Mouse (Mus musculus) right cerebral cortex, postnatal 36 days (tissue): ENCODE measurements at regions not wholly inside any gene's neighbourhood (a gene's known extent, or its start where the extent isn't known, plus 50 kb on each side); places are given as distances from the start of the nearest gene placed in this dataset.

Experiments used
- DNase-seq, 2 experiments: peaks; one replicate each; pipeline ENCODE4 v3.0.0; 2022; ENCODE audit warnings: low spot score in 2 of 2, mixed read lengths in 1 of 2

GRCm38 (mm10) chr13:52085110-52085509 lies 238.6 kb downstream of the Gadd45g start:
- DNase-seq: no peak

GRCm38 (mm10) chr13:52088319-52088718 lies 241.8 kb downstream of the Gadd45g start:
- no peak for DNase-seq

GRCm38 (mm10) chr13:52090365-52090764 lies 243.9 kb downstream of the Gadd45g start:
- no peak for DNase-seq

GRCm38 (mm10) chr13:52094785-52095184 lies 248.3 kb downstream of the Gadd45g start:
- no peak for DNase-seq

DNA sequence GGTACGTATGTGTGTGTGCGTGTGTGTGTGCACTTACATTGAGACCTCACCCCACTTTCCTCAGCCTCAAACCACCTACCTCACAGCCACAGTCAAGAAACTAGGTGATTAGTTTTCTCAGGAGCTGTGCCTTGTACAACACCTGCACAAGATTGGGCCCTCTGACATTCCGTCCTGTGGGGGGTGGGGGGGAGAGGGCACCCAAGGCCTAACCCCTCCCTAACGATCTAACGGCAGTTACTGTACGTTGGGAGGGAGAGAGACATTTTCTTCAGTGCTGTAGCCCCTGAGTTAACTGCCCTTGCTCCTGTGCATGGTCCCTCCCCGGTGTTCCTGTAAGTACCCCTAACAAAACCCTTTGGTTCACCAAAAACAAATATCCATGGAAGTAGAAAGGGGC lies 250.0 kb downstream of the Gadd45g start:
- DNase-seq: no peak

DNA sequence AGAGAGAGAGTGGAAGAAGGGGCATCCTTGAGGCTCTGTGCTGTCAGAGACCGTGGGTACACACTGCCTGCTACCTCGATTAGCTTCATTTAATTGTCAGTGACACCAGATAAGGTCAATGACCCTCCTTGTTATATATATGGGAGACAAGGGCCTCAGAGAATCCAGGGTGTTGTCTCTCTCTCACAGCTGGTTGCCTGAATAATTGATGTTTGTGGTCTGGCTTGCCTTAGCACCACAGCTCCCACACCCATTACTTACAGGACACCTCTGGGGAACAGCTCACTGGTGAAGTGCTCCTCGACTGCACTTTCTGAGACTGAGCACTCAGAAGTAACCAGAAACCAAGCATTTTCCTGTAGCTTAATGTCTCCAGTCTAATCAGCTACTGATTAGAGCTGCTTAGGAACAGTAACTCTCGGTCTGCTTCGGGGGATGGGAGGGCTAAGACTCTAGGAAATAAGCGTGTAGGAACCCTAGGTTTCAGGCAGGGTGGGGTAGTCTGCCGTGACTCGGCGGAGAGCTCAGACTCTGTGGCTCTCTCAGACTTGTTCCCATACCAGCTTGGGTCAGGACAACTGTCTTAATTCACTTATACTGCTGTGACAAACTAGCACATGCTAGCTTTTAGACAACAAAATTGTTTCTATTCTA lies 259.6 kb downstream of the Gadd45g start:
- DNase-seq: no peak

- DNase-seq: no peak
These were observed 262.0 kb downstream of the Gadd45g start for GRCm38 (mm10) chr13:52108349-52108921.

GRCm38 (mm10) chr13:52109039-52109759 lies 262.7 kb downstream of the Gadd45g start:
- no peak for DNase-seq

GRCm38 (mm10) chr13:52110750-52111149 lies 264.3 kb downstream of the Gadd45g start:
- DNase-seq: no peak

- peak in 1 of 2 experiments; percentile 18 for DNase-seq
These were observed 267.1 kb downstream of the Gadd45g start for GRCm38 (mm10) chr13:52113549-52113948.

DNA sequence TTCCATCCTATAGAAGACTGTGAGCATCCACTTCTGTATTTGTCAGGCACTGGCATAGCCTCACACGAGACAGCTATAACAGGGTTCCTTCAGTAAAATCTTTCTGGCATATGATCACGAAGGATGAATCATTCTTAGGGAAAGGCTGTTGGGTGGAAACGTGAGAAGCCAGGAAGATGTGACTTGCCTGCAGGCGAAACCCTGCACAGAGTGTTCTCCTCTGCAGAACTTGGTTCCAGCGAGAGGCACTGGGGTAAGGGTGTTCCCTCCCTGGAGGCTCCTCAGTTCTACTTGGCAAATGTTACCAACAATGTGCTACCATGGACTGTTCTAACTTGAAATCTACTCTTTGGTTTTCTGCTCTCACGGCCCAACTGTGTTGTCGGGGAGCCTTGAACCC lies 268.0 kb downstream of the Gadd45g start:
- peak in 1 of 2 experiments; percentile 22 for DNase-seq

DNA sequence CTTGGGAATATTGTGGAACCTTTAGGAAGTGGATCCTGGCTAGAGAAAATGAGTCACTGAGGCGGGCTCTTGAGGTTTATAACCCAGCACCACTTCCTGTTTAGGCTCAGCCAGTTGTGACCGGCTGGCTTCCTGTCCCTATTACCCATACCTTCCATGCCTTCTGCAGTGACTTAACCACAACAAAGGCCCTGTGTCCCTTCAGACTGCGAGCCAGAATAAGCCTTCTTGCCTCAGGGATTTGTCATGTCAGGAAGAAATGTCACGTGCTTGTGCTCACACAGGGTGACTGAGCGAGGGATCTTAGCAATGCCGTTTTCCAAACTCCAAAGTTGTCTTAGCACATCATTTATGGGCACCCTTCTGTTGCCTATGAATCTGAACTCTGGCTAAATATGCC lies 268.5 kb downstream of the Gadd45g start:
- DNase-seq: no peak

- no peak for DNase-seq
These were observed 269.8 kb downstream of the Gadd45g start for GRCm38 (mm10) chr13:52116241-52116640.

GRCm38 (mm10) chr13:52116756-52117155 lies 270.3 kb downstream of the Gadd45g start:
- DNase-seq: no peak

DNA sequence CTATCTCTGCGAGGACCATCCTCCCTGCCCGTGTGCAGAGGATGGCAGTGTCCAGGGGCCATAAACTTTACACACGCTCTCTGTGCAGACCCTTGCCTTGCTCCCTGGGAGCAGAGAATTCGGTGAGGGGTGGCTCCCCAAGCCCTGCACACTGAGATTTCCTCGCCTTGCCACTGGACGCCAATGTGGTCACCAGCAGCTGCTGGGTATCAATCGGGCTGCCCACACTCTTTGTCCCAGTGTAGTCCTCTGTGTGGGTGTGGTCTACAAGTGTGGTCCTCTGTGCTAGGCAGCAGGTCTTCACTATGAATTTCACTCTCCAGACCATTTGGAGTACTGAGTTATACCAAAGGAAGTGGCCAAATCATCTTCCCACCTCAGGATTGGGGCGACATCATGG lies 274.3 kb downstream of the Gadd45g start:
- DNase-seq: no peak

DNA sequence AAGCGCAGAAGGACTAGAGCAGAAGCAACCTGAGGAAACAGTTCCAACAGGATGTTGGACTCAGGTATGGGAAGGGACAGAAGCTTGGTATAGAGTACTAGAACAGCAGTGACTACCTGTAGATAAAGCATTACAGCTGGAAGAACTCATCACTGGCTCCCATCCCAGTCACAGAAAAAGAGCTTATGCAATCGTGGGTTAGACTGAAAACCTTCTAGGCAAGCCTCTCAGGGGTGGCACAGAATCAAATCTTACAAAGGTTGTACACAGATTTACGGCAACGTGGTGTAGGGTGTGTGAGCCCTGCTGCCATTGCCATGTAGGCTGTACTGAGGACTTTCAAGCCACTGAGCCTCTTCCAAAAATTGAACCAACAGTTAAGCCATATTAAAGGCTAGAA lies 278.6 kb downstream of the Gadd45g start:
- no peak for DNase-seq

DNA sequence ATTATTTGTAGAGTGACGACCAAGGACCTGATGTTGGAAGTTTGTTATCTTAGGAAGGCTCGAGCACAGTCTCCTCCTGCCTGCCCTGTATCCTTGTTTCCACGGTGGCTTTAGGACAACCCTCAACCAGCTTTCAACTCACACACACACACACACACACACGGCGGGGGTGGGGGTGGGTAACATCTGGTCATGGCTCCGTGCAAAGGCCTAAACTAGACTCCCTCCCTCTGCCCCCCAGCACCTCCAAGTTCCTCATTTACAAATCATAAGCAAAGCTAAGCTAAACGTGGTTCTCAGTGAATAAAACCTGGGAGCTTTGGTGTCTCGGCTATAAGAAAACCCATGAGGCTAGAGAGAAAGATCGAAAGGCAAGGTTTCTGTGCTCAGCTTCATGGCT lies 281.3 kb downstream of the Gadd45g start:
- no peak for DNase-seq

- DNase-seq: no peak
These were observed 283.0 kb downstream of the Gadd45g start for GRCm38 (mm10) chr13:52129466-52129865.

GRCm38 (mm10) chr13:52133202-52133601 lies 286.7 kb downstream of the Gadd45g start:
- DNase-seq: no peak

DNA sequence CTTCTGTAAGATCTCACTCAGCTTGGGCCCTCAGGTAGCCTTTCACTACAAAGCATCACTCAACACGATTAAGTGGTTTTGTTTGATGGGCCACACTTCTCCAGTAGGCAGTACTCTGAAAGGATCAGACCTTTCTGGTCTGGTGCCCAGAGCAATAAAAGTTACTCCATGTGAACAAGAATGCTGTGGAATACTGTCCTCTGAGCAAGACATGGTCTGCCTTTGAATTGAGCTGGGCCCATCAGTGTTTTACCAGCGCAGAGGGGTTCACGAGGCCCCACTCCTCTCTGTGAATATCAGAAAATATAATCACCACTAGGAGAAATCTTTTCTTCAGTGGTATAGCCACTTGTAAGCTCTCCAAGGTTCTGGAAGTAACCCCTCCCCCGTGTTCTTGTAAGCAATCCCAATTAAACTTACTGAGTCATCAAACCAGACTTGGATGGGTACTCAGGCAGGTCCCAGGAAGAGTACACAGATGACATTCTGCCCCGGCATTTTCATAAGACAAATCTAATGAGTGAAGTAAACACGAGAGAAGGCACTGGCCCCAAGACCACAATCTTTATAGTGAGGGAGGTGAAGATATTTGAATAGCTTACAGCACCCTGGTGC lies 292.0 kb downstream of the Gadd45g start:
- no peak for DNase-seq

DNA sequence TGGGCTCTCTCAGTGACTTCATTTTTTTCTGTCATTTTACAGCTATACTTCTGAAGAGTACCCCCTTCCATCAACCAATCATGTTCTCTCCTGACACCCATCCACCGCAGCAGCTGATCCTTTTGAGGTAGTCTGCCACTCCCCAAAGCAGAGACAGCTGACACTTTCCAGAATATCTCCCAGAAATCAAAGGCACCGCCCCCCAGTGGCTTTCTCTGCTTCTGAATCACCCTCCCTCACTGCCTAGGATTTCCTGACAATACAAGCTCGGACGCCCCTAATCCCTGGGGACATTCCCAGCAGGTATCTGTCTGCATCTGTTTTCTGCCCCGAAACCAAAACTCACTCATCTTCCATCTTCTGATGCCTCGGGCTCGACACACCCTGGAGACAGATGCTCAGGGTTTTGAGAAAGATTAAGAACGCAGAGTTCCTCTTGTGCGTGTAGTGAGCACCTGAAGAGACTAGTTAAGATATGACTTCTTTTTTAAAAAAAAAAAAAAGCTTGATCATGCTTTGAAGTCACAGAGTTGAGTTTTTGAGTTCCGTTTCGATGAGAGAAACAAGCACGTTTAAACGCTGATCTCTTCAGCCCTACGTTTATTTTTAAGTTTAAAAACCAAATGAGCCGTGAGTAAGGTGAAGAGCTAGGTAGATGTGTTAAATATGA lies 292.8 kb downstream of the Gadd45g start:
- DNase-seq: no peak

DNA sequence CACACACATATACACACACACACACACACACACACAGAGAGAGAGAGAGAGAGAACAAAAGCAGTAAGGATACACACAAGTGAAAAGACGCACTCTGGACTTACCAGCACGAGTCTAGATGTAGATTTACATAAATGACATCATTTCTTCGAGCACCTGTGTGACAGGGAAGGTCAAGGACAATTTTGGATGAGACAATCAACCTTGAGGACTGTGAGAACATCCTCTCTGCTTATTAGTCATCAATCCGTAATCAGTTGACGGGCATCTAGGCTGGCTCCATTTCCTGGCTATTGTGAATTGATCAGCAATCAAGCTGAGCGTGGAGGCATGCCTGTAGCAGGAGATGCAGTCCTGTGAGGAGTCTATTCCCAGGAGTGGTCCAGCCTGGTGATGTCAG lies 293.7 kb downstream of the Gadd45g start:
- DNase-seq: no peak
